Comparison of ENCODE assay signal across 8 mouse cellular contexts in genomic region chr11:84978113-84978512, GRCm38 (mm10). TPM values are rescaled to one million over a fixed set of nuclear protein-coding genes. Genes with fewer than 3 reads are reported as not detected.
DNase-seq lines count a peak whose midpoint lies in the region; ATAC-seq lines count a peak whose summit lies in the region.

No protein-coding gene starts in this region.

- H3K27me3 ChIP-seq in neural tube, embryonic 15.5 days (replicated peaks), result no peaks in the 10 kb centered on the region
- no peaks in the 10 kb centered on the region for H3K27me3 ChIP-seq in liver, embryonic 13.5 days

- intact Hi-C loops in gastrocnemius, postnatal 36 days (cut with DNase I), result loop anchor here (5.0 kb wide), 1 partner anchor 61 kb away; the partner anchor contains the start of gene Znhit3

- H3K27ac ChIP-seq in neural tube, embryonic 15.5 days (replicated peaks), result no peak overlapping the region
- no peak overlapping the region for H3K27ac ChIP-seq in liver, embryonic 13.5 days

- 47% methylated on average over 2 of the region's 2 CpGs for WGBS in neural tube, embryonic 15.5 days
- 55% methylated on average over 2 of the region's 2 CpGs for WGBS in liver, embryonic 13.5 days (ENCODE audit: insufficient replicate concordance)

- no peaks in the 10 kb centered on the region for H3K9me3 ChIP-seq in neural tube, embryonic 15.5 days (replicated peaks)
- H3K9me3 ChIP-seq in liver, embryonic 13.5 days (replicated peaks), result no peaks in the 10 kb centered on the region

- H3K36me3 ChIP-seq in neural tube, embryonic 15.5 days, result no peaks in the 10 kb centered on the region; the same call in 1 of the 2 replicates
- peaks cover under 1% of the 10 kb centered on the region; the same call in 1 of the 2 replicates for H3K36me3 ChIP-seq in liver, embryonic 13.5 days

- H3K9ac ChIP-seq in neural tube, embryonic 15.5 days (replicated peaks), result no peak overlapping the region
- H3K9ac ChIP-seq in liver, embryonic 13.5 days, result no peak overlapping the region

- no peak overlapping the region for H3K4me2 ChIP-seq in neural tube, embryonic 15.5 days
- H3K4me2 ChIP-seq in liver, embryonic 13.5 days, result no peak overlapping the region

- no peak for ATAC-seq in neural tube, embryonic 15.5 days (ENCODE audit: low FRiP score)
- no peak for ATAC-seq in liver, embryonic 13.5 days (ENCODE audit: low read depth)

- no peaks in the 10 kb centered on the region for H3K4me1 ChIP-seq in neural tube, embryonic 15.5 days
- H3K4me1 ChIP-seq in liver, embryonic 13.5 days (replicated peaks), result 0 out of 2 replicates have a peak, but pooled peaks cover 4% of the 10 kb centered on the region

- H3K4me3 ChIP-seq in neural tube, embryonic 15.5 days (replicated peaks), result no peak overlapping the region
- no peak overlapping the region for H3K4me3 ChIP-seq in liver, embryonic 13.5 days (replicated peaks)

- DNase-seq in gastrocnemius, postnatal 10 days, result peak; percentile 22
- DNase-seq in gastrocnemius, postnatal 36 days, result no peak
- peak; percentile 55 for DNase-seq in neural tube, embryonic 10.5 days (ENCODE audit: extremely low spot score, low spot score)
- DNase-seq in cerebellum, postnatal 10 days, result peak; percentile 84 to 87
- DNase-seq in liver, embryonic 13.5 days, result peak; percentile 13
- peak; percentile 6 for DNase-seq in thymus, postnatal 25 days
- no peak for DNase-seq in ovary, postnatal 14 days (ENCODE audit: low spot score)

RNA-seq across cellular contexts. Expression of gene Car4, which starts 20.5 kb away (rescaled TPM):
- total RNA-seq in gastrocnemius, postnatal 10 days (2021), result 10 to 100 TPM; 11.8 to 12.1 TPM
- total RNA-seq in gastrocnemius, postnatal 36 days (2021), result 10 to 100 TPM; 12.9 to 14.6 TPM
- 5.1 and 5.5 TPM in 2 replicates for polyA plus RNA-seq in neural tube, embryonic 15.5 days (2015; fragmentation: Nextera tagmentation; extraction: Ambion mirVana)
- polyA plus RNA-seq in liver, embryonic 13.5 days (2015; fragmentation: Nextera tagmentation; extraction: Ambion mirVana), result 0.97 and 1.3 TPM in 2 replicates

Comparison
In these comparisons a context has a peak if more than half of its experiments do, and no peak if none do; other contexts are left out.
1. DNase-seq: peak in gastrocnemius, postnatal 10 days (single experiment), neural tube, embryonic 10.5 days (single experiment), cerebellum, postnatal 10 days (2 of 2), liver, embryonic 13.5 days (single experiment) and thymus, postnatal 25 days (single experiment); none in gastrocnemius, postnatal 36 days (0 of 2) and ovary, postnatal 14 days (single experiment).